Mouse (Mus musculus): Measurements from ENCODE around the gene 4930596D02Rik.

Gene 4930596D02Rik

DNA sequence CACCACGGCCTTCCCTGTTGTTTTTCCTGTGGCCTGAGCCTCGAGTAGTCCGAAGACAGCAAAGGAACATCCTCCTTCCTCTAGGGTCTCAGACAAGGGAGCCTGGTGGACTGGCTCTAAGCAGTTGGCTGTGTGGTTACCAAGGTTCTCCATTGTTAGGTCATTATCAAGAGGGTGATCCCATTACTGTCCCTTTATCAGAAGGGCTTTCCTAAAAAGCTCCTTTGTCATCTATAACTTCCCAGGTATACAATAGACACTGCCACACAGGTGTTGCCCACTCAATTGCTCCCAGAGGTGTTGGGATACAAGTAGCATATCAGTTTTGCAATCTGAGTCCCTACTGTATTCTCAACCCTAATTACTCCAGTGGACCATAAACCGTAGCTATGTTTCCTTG lies at the start of gene 4930596D02Rik:
Gene 4930596D02Rik, minus strand, starts transcription at position 101 of the 400 bp plus-strand sequence.
- no peak for DNase-seq (ENCODE audit: low spot score in 2 of 2)

DNA sequence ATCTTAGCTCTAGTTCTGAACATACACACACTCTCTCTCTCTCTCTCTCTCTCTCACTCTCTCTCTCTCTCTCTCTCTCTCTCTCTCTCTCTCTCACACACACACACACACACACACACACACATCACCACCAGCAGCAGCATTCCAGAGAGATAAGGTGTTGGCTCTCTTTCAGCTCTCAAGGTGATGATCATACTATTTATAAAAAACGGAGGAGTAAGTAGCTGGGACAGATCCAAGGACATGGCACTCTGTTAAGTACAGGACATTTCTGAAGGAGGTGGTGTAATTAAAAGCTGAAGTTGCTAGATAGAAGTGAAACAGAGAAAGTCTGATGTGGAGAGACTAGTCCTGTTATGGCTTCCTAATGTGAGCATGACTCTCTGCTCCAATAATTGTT lies 41.5 kb upstream of the 4930596D02Rik start:
- no peak for DNase-seq (ENCODE audit: low spot score in 2 of 2)

DNA sequence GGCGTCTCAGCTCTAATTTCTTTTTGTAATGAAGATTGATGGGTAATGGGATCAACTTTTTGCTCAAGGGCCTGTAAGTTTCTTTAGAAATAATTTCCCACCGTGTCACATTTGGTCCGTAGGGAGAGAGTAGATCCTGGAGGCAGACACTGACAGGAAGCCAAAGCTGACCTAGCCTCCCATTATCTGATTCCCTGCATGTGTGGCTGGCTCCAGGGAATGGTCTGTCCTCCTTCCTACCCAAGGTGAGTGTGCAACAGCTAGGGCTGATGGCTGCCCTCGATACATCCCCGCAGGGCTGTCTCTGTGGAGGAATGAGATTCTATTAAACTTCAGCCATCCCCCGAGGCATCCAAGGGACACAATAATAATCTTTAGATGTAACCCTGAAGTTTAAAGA lies 33.5 kb upstream of the 4930596D02Rik start:
- no peak for DNase-seq (ENCODE audit: low spot score in 2 of 2)

DNA sequence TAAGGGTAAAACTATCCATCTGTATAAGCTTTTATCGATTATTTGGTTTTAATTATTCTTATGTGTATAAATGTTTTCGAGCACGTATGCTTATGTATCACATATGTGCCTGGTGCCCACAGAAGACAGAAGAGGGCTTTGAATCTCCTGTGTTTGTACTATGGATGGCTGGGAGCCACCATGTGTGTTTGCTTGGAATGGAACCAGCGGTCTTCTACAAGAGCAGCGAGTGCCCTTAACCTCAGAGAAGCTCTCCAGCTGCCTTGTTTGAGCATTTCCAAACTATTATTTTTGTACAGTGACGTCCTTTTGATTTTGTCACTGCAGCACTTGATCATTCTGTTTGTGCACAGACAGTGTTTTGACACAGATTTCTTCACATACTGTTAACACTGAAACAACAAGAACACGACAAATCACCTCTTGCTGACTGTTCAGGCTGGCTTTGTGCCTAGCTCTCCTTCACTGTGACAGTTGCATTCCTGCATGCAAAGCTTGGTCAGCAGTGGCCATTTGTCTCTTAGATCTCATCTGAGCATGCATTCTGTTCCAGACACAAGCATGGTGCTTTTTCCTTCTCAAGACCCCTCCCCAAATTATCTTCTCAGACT lies 30.4 kb upstream of the 4930596D02Rik start:
- no peak for DNase-seq (ENCODE audit: low spot score in 2 of 2)

DNA sequence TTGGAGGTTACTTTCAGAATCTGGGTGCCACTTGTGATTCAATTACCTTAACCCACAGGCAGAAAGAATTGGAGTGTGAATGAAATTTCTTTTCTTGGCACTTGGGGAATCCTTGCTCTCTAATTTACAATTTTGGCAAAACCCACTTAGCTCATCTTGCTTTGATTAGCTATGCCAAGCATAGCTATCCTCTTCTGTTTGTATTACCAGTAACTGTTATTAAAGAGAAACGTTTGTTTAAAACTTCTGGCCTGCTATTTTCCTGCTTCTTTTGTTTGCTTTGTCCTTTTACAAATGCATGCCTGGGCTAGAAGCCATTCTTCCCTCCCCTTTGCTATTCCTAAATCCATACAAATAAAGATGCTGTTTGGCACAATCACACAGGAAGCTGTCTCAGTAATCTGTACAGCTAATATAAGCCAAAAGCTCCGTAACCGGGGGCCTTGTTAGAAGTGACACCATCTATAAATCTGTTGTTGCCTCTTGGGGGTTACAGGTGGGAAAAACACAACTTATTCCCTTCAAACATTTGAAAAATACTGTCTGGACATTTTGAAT lies 19.0 kb downstream of the 4930596D02Rik start:
- no peak for DNase-seq (ENCODE audit: low spot score in 2 of 2)

DNA sequence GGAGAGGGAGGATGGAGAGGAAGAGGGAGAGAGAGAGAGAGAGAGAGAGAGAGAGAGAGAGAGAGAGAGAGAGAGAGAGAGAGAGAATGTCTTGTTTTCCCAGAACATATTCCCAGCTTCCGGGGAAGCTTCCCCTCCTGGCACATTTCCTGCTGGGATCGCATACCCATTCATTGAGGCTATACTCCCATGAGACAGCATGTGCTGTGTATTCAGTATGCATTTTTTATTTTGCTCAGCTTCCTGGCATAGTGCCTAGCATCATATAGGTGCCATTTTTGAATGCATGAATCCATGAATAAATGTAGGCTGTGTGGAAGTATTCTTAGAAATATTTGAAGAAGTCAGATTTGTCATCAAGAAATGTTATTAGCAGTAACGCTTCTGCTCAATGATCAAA lies 31.7 kb downstream of the 4930596D02Rik start:
- no peak for DNase-seq (ENCODE audit: low spot score in 2 of 2)

DNA sequence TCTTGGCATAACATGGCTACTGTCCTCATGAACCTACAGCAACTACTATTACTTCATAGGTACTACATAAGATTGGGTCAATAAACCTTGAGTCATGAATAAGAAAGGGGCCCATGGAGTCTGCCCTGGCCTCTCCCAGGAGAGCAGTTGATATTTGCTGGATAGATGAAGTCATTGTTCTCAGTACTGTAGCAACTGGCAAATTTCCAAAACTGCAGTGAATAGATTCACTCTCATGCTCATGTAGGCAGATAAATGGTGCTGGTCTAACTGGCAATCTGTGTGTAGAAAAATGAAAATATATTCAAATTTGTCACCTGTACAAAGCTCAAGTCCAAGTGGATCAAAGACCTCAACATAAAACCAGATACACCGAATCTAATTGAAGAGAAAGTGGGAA lies 38.5 kb downstream of the 4930596D02Rik start:
- no peak for DNase-seq (ENCODE audit: low spot score in 2 of 2)
